Mouse (Mus musculus): ENCODE data around the gene Top1.

DNA sequence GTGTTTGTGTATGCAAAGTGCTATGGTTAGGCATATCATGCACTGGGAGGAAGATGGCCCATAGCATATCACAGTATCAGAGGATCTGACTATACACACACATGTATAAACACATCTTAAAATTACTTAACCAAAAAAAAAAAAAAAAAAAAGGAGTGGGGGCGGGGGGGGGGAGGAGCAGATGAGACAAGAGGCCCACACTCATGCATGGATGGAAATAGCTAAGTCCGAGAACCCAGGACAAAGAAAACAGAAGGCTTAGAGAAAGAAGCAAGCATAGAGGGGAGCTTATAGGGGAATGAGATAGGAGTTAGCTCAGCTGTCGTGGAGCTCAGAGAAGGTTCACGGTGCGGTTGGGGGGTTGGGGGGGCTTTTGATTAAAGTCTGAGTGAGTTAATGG is 17.6 kb upstream of the Top1 start:
- TF ChIP-seq POLR2A (IDR thresholded peaks at IDR 0.05; ENCODE audit: borderline replicate concordance, control insufficient read depth, low read depth, low read length) = no peak
- no peak for TF ChIP-seq CTCF (IDR thresholded peaks at IDR 0.05; ENCODE audit: control insufficient read depth, insufficient read depth, low read length)

Data from bone marrow, adult 2 months (tissue).